Mouse (Mus musculus): ENCODE data around the gene Baiap2.

Gene Baiap2

DNA sequence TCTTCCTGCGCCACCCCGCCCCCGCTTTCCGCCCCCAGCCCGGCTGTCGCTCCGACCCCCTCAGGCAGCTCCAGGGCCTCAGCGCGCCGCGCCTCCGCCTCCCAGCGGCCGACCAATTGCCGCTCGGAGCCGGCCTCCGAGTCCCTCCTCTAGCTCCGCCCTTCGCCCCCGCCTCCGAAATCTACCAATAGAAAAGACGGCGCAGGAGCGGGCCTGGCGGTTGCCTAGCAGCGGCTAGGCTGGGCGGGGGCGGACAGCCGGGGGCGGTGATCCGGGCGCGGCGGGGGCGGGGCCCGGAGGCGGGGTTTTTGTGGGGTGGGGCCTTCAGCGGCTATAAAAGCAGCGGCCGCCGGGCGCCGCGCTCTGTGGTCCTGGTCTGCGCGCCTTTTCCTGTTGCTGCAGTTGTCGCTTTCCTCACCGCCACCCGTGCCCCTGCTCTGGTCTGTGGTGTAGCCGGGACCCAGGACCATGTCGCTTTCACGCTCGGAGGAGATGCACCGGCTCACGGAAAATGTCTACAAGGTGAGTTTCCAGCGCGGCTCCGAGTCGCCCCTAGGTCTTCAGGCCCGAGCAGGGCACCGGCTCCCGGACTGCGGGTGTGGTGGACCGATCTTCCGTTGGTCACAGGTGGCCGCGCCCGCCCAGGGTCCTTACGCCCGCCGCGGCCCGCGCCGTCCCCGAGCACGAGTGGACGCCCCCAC lies at the start of gene Baiap2:
Gene Baiap2, plus strand, starts transcription at position 37 of the 701 bp plus-strand sequence.
- peak; percentile 85 for DNase-seq (ENCODE audit: low read depth, low spot score)

DNA sequence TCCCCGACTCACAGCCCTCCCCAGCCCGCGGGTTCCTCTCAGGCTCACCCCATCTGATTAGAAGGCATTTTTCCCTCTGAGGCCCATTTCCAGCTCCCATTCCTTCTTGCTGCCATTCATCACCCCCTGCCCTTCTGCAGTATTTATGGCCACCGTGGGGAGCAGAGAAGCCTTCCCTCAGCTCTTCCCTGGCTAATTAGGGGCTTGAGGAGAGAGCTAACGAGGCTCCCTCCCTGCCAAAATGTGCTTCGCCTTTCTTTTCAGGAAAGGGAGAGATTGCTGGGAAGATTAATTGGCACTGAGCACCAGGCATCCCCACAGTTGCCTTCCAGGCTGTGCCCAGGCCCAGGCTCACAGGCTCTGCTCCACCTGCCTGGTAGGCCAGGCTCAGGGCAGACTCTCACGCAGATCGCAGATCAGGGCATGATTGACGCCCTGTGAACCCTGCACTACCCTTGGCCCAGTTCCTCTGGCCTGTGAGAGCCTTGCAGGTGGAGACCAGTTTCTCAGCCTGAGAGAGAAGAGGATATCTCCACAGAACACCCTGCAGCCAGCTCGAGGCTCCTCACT lies 48.8 kb upstream of the Baiap2 start:
- no peak for DNase-seq (ENCODE audit: low read depth, low spot score)

- no peak for DNase-seq (ENCODE audit: low read depth, low spot score)
Measured at GRCm38 (mm10) chr11:119894634-119895033, 47.9 kb upstream of the Baiap2 start.

- DNase-seq (ENCODE audit: low read depth, low spot score), result no peak
Measured at GRCm38 (mm10) chr11:119897041-119897440, 45.5 kb upstream of the Baiap2 start.

- DNase-seq (ENCODE audit: low read depth, low spot score), result no peak
Measured at GRCm38 (mm10) chr11:119898976-119899375, 43.6 kb upstream of the Baiap2 start.

DNA sequence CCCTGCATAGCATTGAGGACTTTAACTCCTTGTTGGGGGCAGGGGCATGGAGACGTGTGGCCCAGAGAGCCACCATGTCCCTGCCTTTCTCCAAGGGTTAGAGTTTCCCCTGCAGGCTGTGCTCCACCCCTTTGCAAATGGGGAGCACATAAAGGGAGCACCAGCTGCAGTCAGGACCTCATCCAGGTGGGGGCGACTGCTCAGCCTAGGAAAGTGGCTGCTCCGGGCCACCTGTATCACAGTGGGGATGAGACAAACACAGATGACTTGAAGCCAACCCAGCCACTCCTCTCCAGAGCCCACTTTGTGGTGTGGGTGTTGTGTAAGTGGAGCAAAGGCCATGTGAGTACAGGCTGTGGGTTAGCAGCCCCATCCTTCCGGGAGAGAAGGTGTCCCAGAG lies 41.4 kb upstream of the Baiap2 start:
- DNase-seq (ENCODE audit: low read depth, low spot score), result no peak

DNA sequence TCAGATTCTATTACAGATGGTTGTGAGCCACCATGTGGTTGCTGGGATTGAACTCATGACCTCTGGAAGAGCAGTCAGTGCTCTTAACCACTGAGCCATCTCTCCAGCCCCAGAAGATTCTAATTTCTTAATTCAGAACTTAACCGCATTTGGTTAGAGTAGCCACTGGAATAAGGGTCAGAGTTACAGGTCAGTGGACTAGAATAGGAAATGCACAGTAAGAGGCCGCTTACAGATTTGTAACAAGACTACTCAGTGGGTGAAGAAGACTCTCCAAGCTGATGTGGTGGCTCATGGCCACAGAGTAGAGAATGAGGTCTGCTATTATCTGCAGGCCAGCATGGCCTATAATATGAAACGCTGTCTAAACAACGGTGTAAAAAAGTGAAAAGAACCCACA lies 39.7 kb upstream of the Baiap2 start:
- DNase-seq (ENCODE audit: low read depth, low spot score), result no peak

DNA sequence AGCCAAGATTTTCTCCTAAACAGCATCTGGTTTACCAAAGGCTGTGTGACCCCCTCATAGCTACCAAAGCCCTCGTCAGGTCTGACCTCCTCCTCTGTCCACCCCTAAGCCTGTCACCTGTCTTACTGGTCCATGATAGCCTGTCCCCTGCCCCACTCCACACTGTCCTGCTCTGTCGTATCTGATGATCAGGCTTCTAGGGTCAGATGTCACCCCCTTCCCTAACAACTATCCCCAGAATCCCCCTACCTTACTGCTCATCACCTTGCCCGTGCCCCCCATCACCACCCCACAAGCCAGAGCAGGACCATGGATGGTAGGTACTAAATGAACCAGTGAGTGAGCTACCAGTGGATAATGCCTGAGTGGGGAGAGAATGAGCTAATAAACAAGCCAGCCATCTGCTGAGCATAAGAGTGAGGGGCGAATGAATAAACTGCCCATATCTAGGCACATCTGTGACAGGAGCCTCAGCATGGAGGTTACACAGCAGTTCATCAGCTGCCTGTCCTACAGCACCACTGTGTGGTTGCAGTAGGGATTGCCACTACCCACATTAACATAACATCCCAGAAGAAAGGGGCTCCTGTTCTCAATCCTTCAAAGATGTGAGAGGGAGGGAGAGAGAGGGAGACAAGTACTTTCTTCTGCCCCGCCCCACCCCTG lies 37.8 kb upstream of the Baiap2 start:
- DNase-seq (ENCODE audit: low read depth, low spot score), result no peak

DNA sequence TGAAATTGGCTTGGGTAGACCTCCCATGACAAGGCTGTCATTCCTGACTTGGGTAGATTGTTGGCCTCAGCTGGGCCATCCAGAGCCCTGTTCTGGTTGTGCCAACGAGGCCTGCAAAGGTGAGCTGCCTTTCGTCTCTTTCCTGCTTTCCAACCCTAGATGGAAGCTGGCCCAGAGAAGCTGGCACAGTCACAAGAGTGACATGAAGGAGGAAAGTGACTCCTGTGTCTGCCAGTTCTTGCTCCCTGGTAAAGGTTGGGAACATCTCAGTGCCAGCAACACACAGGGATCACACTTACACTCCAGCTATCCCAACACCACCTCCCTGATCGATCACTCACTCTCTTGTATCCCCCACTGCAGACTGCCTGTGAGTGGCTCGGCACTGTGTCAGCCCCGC lies 36.8 kb upstream of the Baiap2 start:
- no peak for DNase-seq (ENCODE audit: low read depth, low spot score)

DNA sequence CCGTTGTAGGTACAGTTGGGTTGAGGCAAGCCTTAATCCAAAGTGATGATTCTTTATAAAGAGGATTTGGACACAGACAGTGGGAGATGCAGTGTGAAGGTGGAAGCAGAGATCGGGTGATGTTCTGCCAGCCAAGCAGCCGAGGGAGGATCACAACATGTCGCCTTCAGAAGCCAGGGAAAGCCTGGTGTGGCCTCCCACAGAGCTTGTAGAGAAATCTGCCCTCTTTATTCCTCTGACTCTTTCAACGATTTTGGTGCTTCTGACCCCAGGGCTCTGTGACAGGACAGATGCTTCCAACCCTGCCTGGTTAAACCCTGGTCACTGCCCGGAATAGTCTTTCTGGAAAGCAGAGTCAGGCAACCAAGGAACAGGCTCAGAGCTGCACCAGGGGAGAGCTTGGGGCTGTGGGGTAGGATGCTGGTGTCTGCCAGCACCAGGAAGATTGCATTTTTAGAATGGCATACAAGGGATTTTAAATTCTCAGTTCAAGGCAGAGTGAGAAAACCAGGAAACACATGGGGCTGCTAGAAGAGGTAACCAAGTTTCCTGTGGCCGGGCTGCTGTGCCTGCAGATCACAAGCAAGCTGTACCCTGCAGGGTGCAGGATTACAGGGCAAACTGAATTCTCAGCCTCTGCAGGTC lies 35.4 kb upstream of the Baiap2 start:
- DNase-seq (ENCODE audit: low read depth, low spot score), result no peak

DNA sequence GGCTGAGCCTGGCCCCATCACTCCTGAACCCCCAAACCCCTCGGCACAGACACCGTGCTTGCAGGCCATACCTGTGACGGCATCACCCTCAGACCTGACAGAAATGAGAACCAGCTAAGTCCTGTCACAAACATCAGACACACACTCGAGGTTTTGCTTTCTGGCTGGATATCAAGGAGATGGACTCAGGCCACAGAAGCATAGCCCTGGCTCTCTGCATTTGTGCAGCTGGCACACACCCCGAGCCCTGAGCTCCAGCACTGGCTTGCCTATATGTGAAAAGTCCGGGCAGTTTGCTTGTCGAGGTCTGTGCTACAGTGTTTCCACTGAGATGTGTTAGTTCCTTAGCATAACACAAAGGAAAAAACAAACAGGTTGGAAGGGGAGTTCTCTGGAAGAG lies 34.9 kb upstream of the Baiap2 start:
- no peak for DNase-seq (ENCODE audit: low read depth, low spot score)

- no peak for DNase-seq (ENCODE audit: low read depth, low spot score)
Measured at GRCm38 (mm10) chr11:119909436-119909835, 33.1 kb upstream of the Baiap2 start.

- DNase-seq (ENCODE audit: low read depth, low spot score), result no peak
Measured at GRCm38 (mm10) chr11:119912845-119913244, 29.7 kb upstream of the Baiap2 start.

DNA sequence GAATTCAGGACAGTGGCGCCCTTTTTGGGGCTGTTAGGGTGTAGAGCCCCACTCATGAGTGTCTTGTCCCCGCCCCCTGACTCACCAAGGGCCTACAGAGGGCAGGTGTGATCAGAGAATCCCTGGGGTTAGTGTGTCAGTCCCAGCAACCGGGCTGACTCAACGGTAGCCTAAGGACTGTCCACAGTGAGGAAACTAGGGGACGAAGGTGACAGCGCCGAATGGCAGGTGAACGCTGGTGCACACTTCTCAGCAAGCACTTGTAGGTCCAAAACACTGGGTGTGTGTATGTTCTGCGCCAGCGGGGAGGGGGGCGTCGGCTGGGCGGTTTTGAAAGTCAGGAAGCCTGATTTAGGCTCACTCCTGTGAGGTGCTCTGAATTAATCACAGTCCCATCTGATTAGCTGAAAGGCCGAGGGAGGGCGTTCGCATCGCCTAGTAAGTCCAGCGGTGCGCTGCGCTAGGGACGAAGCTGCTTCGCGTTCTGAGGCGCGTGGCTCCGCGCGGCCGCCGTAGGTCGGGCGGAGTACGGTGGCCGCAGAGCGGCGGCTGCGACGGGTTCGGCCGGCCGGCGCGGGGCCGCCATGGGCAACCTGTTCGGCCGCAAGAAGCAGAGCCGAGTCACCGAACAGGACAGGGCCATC lies 29.1 kb upstream of the Baiap2 start, which contains the start of gene Chmp6:
Gene Chmp6, plus strand, starts transcription at position 151 of the 644 bp plus-strand sequence.
- peak; percentile 65 for DNase-seq (ENCODE audit: low read depth, low spot score)

DNA sequence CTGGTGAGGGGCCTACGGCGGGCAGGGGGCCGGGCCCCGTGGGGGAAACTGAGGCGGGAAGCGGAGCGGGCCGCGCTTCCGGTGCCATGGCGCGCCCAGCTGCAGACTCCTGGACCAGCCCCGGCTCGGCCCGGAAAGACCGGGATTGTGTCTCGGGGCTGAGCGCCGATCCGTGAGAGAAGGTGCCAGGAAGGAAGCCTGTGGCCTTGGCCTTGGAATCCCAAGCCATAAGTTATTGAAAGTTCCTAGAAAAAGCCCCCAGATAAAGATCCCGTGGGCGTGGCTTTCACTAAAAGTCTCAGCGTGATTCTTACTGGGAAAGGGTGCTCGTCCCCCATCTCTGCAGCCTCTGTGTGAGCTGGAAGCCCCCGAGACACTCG lies 28.6 kb upstream of the Baiap2 start:
- DNase-seq (ENCODE audit: low read depth, low spot score), result peak; percentile 42

DNA sequence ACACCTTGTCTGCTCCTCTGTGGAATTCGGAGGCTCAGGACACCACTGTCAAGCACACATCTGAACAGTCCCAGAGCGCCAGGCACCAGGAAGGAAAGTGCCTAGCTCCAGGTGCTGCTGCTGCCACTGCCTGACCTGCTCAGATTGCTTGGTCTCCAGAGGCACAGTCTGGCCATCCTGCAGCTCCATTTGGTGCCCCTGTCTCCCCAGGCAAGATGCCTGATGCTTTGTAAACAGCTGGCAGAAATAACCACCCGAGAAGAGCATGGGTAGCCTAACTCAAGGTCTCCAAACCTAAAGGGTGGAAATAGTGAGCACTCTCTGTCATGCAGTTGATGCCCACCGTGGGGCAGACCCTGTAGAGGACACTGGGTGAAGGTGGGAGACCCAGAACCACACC lies 28.2 kb upstream of the Baiap2 start:
- no peak for DNase-seq (ENCODE audit: low read depth, low spot score)

GRCm38 (mm10) chr11:119915666-119916065 lies 26.9 kb upstream of the Baiap2 start:
- DNase-seq (ENCODE audit: low read depth, low spot score), result no peak

GRCm38 (mm10) chr11:119916102-119916790 lies 26.3 kb upstream of the Baiap2 start:
- no peak for DNase-seq (ENCODE audit: low read depth, low spot score)

DNA sequence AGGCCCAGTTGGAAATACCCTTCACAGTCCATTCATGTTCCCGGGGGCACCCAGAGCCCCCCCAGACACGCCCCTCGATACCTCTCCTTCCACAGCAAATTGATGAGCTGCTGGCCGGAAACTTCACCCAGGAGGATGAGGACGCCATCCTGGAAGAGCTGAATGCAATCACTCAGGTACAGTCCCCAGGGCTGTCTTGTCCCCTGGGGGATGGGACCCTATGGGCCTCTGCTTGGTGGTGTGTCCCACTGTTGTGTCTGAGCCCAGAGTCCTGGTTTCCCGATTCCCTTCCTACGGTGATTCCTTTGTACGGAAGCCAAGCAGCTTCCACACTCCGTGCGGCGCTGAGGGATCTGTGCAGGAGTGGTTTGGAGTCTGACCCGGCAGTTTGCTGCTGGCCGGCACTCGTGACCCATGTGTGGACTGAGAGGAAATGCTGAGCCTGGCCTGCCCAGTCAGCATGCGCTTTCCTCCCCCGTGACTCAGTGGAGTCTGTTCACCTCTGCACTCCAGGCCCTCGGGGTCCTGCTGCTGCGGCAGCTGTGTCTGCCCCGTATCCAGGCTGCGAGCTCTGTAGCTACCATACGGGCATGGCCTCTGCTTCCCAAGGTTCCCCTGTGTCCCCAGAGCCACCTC lies 25.6 kb upstream of the Baiap2 start:
- DNase-seq (ENCODE audit: low read depth, low spot score), result no peak

DNA sequence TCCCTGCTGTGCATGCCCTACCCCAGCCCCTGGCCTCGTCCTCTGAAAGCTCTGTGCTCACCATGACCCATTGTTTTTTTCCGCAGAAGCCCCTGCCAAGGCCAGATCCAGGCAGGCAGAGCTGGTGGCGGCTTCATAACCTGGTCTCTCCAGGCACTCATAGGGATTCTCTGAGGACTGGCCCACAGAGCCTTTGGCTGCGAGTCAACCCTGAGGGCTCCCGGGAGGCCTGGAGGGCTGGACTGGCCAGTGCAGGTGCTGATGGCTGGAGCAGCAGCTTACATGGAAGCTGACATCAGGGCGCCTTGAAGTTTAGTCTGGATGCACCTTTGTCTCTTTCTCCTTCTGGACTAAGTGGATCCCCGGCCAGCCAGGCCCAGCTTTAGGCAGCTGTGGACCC lies 24.0 kb upstream of the Baiap2 start:
- no peak for DNase-seq (ENCODE audit: low read depth, low spot score)

DNA sequence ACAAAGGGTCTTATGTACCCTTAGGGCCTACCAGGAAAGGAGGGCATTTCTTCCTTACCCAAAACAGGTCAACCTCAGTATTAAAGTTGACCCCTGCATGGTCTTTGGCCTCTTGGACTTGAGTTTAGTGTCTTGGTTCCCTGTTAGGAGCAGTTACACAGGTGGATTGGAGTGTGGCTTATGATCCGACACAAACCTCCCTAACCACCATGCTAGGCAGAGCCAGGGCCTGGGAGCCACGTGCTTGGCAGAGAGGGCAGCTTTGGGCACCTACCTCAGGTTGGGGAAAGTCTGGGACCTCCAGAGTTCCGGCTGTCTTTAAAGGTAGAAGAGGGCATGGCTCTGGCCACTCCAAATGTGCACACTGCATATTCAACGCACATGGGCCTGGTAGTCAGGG lies 23.1 kb upstream of the Baiap2 start:
- no peak for DNase-seq (ENCODE audit: low read depth, low spot score)

All from c-Kit-negative CD71-positive TER-119-positive erythroid progenitor cells, embryonic 14.5 days (primary cell).